Mouse (Mus musculus): Measurements from ENCODE around the gene Pin4. TPM values are rescaled to one million over a fixed set of nuclear protein-coding genes. Genes with fewer than 3 reads are reported as not detected.

Pin4 gene
- total and polyA plus RNA-seq, 3 experiments, result 13.4 to 126 (median 45.8) TPM

GRCm38 (mm10) chrX:102163529-102163928 is 44.3 kb downstream of the Pin4 start:
- H3K4me1 ChIP-seq (ENCODE audit: insufficient read depth, low read depth, low read length), result no peaks in the 10 kb centered on the region; the same call in 1 of the 2 replicates
- H3K4me3 ChIP-seq (ENCODE audit: low read depth, low read length), result no peak overlapping the region
- H3K36me3 ChIP-seq (replicated peaks), result no peaks in the 10 kb centered on the region
- no peaks in the 10 kb centered on the region for H3K9me3 ChIP-seq (replicated peaks)
- no peak for DNase-seq (ENCODE audit: low spot score)
- peaks cover 4% of the 10 kb centered on the region; the same call in 1 of the 2 replicates for H3K27me3 ChIP-seq (ENCODE audit: insufficient read depth, low read length)
- no peak for TF ChIP-seq CTCF (IDR thresholded peaks at IDR 0.05; ENCODE audit: low read depth, low read length)
- TF ChIP-seq POLR2AphosphoS5 (IDR thresholded peaks at IDR 0.05; ENCODE audit: insufficient replicate concordance, low read depth, low read length), result no peak
- no peak for TF ChIP-seq GATA2 (IDR thresholded peaks at IDR 0.05; ENCODE audit: borderline replicate concordance, low read depth, low read length)
- no peak for TF ChIP-seq GATA1 (IDR thresholded peaks at IDR 0.05; ENCODE audit: borderline replicate concordance, low read length)
- no peak for ATAC-seq (ENCODE audit: extremely low read depth, insufficient number of reproducible peaks, low FRiP score, poor library complexity, severe bottlenecking)

DNA sequence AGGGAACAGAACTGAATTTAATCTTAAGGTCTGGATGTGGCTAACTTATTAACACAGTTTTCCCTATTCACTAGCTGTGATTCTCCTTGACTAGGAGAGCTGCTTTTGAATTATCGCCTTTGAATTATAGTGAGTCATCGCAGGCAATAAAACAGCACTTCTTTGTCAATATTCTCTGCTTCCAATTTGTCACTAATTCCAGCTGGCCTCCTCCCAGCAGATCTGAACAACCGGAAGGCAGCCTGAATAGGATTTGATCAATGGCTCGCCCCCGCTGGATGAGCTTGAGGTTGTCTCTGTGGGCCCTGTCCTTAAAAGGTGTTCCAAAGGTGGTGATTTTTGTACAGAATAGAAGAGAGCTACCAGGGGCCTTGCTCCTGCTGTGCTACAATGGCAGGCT is 47.3 kb downstream of the Pin4 start:
- H3K4me3 ChIP-seq (ENCODE audit: low read depth, low read length), result no peak overlapping the region

DNA sequence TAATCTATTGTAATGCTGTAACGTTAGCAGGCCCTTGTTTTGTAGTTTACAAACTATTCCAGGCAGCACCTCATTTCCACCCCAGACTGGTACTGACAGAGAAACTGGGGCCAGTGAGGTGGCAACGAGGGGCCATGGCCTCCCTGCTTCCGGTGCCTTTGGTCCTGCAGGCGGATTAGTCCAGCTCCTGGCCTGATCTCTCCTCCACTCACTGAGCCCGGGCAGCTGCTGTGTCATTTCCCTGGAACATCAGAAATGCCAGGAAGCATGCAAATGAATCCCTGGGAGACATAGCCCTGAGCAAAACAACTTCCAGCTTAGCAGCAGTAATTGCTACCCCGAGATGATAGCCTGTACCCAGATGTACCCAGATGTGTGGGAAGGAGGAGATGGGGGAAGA is 47.7 kb downstream of the Pin4 start:
- H3K4me1 ChIP-seq (ENCODE audit: insufficient read depth, low read depth, low read length), result peaks cover 10% of the 10 kb centered on the region; the same call in 1 of the 2 replicates
- H3K36me3 ChIP-seq (replicated peaks), result no peaks in the 10 kb centered on the region
- no peak for TF ChIP-seq GATA2 (IDR thresholded peaks at IDR 0.05; ENCODE audit: borderline replicate concordance, low read depth, low read length)
- no peak for TF ChIP-seq GATA1 (IDR thresholded peaks at IDR 0.05; ENCODE audit: borderline replicate concordance, low read length)
- TF ChIP-seq CTCF (IDR thresholded peaks at IDR 0.05; ENCODE audit: low read depth, low read length), result no peak
- no peak for TF ChIP-seq POLR2AphosphoS5 (IDR thresholded peaks at IDR 0.05; ENCODE audit: insufficient replicate concordance, low read depth, low read length)
- TF ChIP-seq TAL1 (conservative IDR thresholded peaks at IDR 0.05; ENCODE audit: low read depth, low read length), result no peak
- no peaks in the 10 kb centered on the region for H3K9me3 ChIP-seq (replicated peaks)
- ATAC-seq (ENCODE audit: extremely low read depth, insufficient number of reproducible peaks, low FRiP score, poor library complexity, severe bottlenecking) (no peak), DNase-seq (ENCODE audit: low spot score) (no peak)
- H3K4me3 ChIP-seq (ENCODE audit: low read depth, low read length), result no peak overlapping the region
- H3K27me3 ChIP-seq (ENCODE audit: insufficient read depth, low read length), result peaks cover 4% of the 10 kb centered on the region; the same call in 1 of the 2 replicates

More for the DNA sequence above, 47.3 kb downstream of the Pin4 start:
- peaks cover 10% of the 10 kb centered on the region; the same call in 1 of the 2 replicates for H3K4me1 ChIP-seq (ENCODE audit: insufficient read depth, low read depth, low read length)
- DNase-seq (ENCODE audit: low spot score) (no peak), ATAC-seq (ENCODE audit: extremely low read depth, insufficient number of reproducible peaks, low FRiP score, poor library complexity, severe bottlenecking) (no peak)
- no peaks in the 10 kb centered on the region for H3K9me3 ChIP-seq (replicated peaks)
- peaks cover 4% of the 10 kb centered on the region; the same call in 1 of the 2 replicates for H3K27me3 ChIP-seq (ENCODE audit: insufficient read depth, low read length)
- H3K36me3 ChIP-seq (replicated peaks), result no peaks in the 10 kb centered on the region
- TF ChIP-seq GATA2 (IDR thresholded peaks at IDR 0.05; ENCODE audit: borderline replicate concordance, low read depth, low read length), result no peak
- no peak for TF ChIP-seq CTCF (IDR thresholded peaks at IDR 0.05; ENCODE audit: low read depth, low read length)
- TF ChIP-seq TAL1 (conservative IDR thresholded peaks at IDR 0.05; ENCODE audit: low read depth, low read length), result no peak
- TF ChIP-seq GATA1 (IDR thresholded peaks at IDR 0.05; ENCODE audit: borderline replicate concordance, low read length), result no peak
- TF ChIP-seq POLR2AphosphoS5 (IDR thresholded peaks at IDR 0.05; ENCODE audit: insufficient replicate concordance, low read depth, low read length), result no peak

- DNase-seq (ENCODE audit: low spot score) (no peak), ATAC-seq (ENCODE audit: extremely low read depth, insufficient number of reproducible peaks, low FRiP score, poor library complexity, severe bottlenecking) (no peak)
- H3K4me1 ChIP-seq (ENCODE audit: insufficient read depth, low read depth, low read length), result peaks cover 10% of the 10 kb centered on the region; the same call in 1 of the 2 replicates
- H3K4me3 ChIP-seq (ENCODE audit: low read depth, low read length), result no peak overlapping the region
- H3K27me3 ChIP-seq (ENCODE audit: insufficient read depth, low read length), result peaks cover 4% of the 10 kb centered on the region; the same call in 1 of the 2 replicates
- no peaks in the 10 kb centered on the region for H3K9me3 ChIP-seq (replicated peaks)
- H3K36me3 ChIP-seq (replicated peaks), result no peaks in the 10 kb centered on the region
- TF ChIP-seq TAL1 (conservative IDR thresholded peaks at IDR 0.05; ENCODE audit: low read depth, low read length), result no peak
- TF ChIP-seq GATA2 (IDR thresholded peaks at IDR 0.05; ENCODE audit: borderline replicate concordance, low read depth, low read length), result no peak
- no peak for TF ChIP-seq GATA1 (IDR thresholded peaks at IDR 0.05; ENCODE audit: borderline replicate concordance, low read length)
- no peak for TF ChIP-seq CTCF (IDR thresholded peaks at IDR 0.05; ENCODE audit: low read depth, low read length)
- no peak for TF ChIP-seq POLR2AphosphoS5 (IDR thresholded peaks at IDR 0.05; ENCODE audit: insufficient replicate concordance, low read depth, low read length)
These were observed 50.5 kb downstream of the Pin4 start for GRCm38 (mm10) chrX:102169724-102170123.

DNA sequence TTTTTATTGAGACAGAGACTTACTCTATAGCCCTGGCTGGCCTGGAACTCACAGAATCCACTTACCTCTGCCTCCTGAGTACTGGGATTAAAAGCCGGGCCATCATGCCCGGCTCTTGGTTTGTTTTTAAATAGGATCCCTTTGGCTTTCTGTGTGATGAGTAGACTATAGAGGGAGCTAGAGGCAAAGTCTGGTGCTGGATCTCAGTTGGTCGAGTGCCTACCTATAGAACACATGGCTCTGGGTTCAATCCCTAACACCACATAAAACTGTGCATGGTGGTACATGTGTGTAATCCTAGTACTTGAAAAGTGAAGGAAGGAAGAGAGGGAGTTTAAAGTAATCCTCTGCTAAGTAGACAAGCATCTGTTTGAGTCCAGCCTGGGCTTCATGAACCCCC is 50.9 kb downstream of the Pin4 start:
- no peak for DNase-seq (ENCODE audit: low spot score)
- Histone ChIP-seq H3K27me3 (ENCODE audit: insufficient read depth, low read length) (peaks cover 4% of the 10 kb centered on the region; the same call in 1 of the 2 replicates), H3K9me3 (replicated peaks) (no peaks in the 10 kb centered on the region), H3K4me1 (ENCODE audit: insufficient read depth, low read depth, low read length) (peaks cover 10% of the 10 kb centered on the region; the same call in 1 of the 2 replicates), H3K4me3 (ENCODE audit: low read depth, low read length) (no peak overlapping the region), H3K36me3 (replicated peaks) (no peaks in the 10 kb centered on the region)
- TF ChIP-seq GATA2 (IDR thresholded peaks at IDR 0.05; ENCODE audit: borderline replicate concordance, low read depth, low read length) (no peak), TAL1 (conservative IDR thresholded peaks at IDR 0.05; ENCODE audit: low read depth, low read length) (no peak), CTCF (IDR thresholded peaks at IDR 0.05; ENCODE audit: low read depth, low read length) (no peak), POLR2AphosphoS5 (IDR thresholded peaks at IDR 0.05; ENCODE audit: insufficient replicate concordance, low read depth, low read length) (no peak), GATA1 (IDR thresholded peaks at IDR 0.05; ENCODE audit: borderline replicate concordance, low read length) (no peak)
- no peak for ATAC-seq (ENCODE audit: extremely low read depth, insufficient number of reproducible peaks, low FRiP score, poor library complexity, severe bottlenecking)

- Histone ChIP-seq H3K36me3 (replicated peaks) (no peaks in the 10 kb centered on the region), H3K9me3 (replicated peaks) (no peaks in the 10 kb centered on the region), H3K4me1 (ENCODE audit: insufficient read depth, low read depth, low read length) (peaks cover 10% of the 10 kb centered on the region; the same call in 1 of the 2 replicates), H3K27me3 (ENCODE audit: insufficient read depth, low read length) (peaks cover 4% of the 10 kb centered on the region; the same call in 1 of the 2 replicates), H3K4me3 (ENCODE audit: low read depth, low read length) (no peak overlapping the region)
- ATAC-seq (ENCODE audit: extremely low read depth, insufficient number of reproducible peaks, low FRiP score, poor library complexity, severe bottlenecking), result no peak
- DNase-seq (ENCODE audit: low spot score), result no peak
- TF ChIP-seq GATA2 (IDR thresholded peaks at IDR 0.05; ENCODE audit: borderline replicate concordance, low read depth, low read length) (no peak), POLR2AphosphoS5 (IDR thresholded peaks at IDR 0.05; ENCODE audit: insufficient replicate concordance, low read depth, low read length) (no peak), CTCF (IDR thresholded peaks at IDR 0.05; ENCODE audit: low read depth, low read length) (no peak), GATA1 (IDR thresholded peaks at IDR 0.05; ENCODE audit: borderline replicate concordance, low read length) (no peak), TAL1 (conservative IDR thresholded peaks at IDR 0.05; ENCODE audit: low read depth, low read length) (no peak)
These were observed 51.7 kb downstream of the Pin4 start for GRCm38 (mm10) chrX:102170900-102171299.

All from G1E (cell line).